Mouse (Mus musculus) thymus, adult 2 months (tissue): Measurements from ENCODE around the gene Rpl34.

Experiments
- CTCF ChIP-seq: fragments of 200-500 bp; IDR thresholded peaks from 2 replicates; pipeline ENCODE4 v1.5.1; 2012; ENCODE audit warnings: mild to moderate bottlenecking, control low read depth, low read length, moderate library complexity, borderline replicate concordance; ENCODE audit not compliant: control insufficient read depth, poor library complexity, insufficient read depth; ENCODE audit errors: extremely low read depth
- POLR2A ChIP-seq: fragments of 200-500 bp; IDR thresholded peaks from 2 replicates; pipeline ENCODE4 v1.6.1; 2012; ENCODE audit warnings: mild to moderate bottlenecking, low read length, control low read depth, moderate library complexity; ENCODE audit not compliant: control insufficient read depth, poor library complexity, insufficient read depth; ENCODE audit errors: extremely low read depth

- TF ChIP-seq CTCF = no peak
- no peak for TF ChIP-seq POLR2A
Observed at GRCm38 (mm10) chr3:130737652-130738361, 7.6 kb upstream of the Rpl34 start.
